38 mouse cellular contexts compared by ENCODE assay signal in genomic region chr11:66902801-66903200, GRCm38 (mm10). TPM values are rescaled to one million over a fixed set of nuclear protein-coding genes. Genes with fewer than 3 reads are reported as not detected.
"Had no signal": no experiment of that assay in that cellular context is flagged by ENCODE, and none has a peak within 500 bp of the region (broad histone marks: within the 10 kb centered on the region; RNA-seq: fewer than 3 reads in every experiment).

No protein-coding gene starts in this region.

- DNase-seq: heart, postnatal 10 days; heart, postnatal 14 days; heart, postnatal 36 days; heart, postnatal 4 days; kidney, adult 11 months; kidney, adult 18-20 months; kidney, adult 2 months; kidney, adult 8-10 months; kidney, adult 9 months; kidney, postnatal 10 days; kidney, postnatal 14 days; kidney, postnatal 25 days; kidney, postnatal 36 days; kidney, postnatal 4 days; layer of hippocampus, adult 9-11 months; layer of hippocampus, postnatal 36 days had no signal

- H3K27ac ChIP-seq: heart, embryonic 10.5 days; heart, embryonic 13.5 days; heart, embryonic 15.5 days; hindbrain, embryonic 10.5 days; hindbrain, embryonic 12.5 days; hindbrain, embryonic 13.5 days; hindbrain, embryonic 14.5 days; hindbrain, embryonic 15.5 days; hindbrain, postnatal 0 days; intestine, embryonic 15.5 days; kidney, embryonic 15.5 days; kidney, postnatal 0 days; layer of hippocampus, adult 2 months had no signal

- H3K36me3 ChIP-seq: heart, embryonic 10.5 days; heart, embryonic 12.5 days; heart, embryonic 13.5 days; heart, embryonic 15.5 days; hindbrain, embryonic 10.5 days; hindbrain, embryonic 12.5 days; hindbrain, embryonic 13.5 days; hindbrain, embryonic 15.5 days; intestine, embryonic 15.5 days; kidney, embryonic 15.5 days had no signal

- H3K4me1 ChIP-seq: heart, embryonic 15.5 days had no signal

- H3K27me3 ChIP-seq: hindbrain, embryonic 12.5 days; hindbrain, embryonic 15.5 days; intestine, embryonic 15.5 days had no signal

- ATAC-seq: hindbrain, embryonic 16.5 days; hindbrain, postnatal 0 days; inflammation-experienced regulatory T-cells, adult 6 months; intestine, embryonic 15.5 days; intestine, embryonic 16.5 days; intestine, postnatal 0 days had no signal

- H3K4me3 ChIP-seq: heart, embryonic 10.5 days; heart, embryonic 12.5 days; heart, embryonic 13.5 days; heart, embryonic 15.5 days; hindbrain, embryonic 10.5 days; hindbrain, embryonic 12.5 days; hindbrain, embryonic 13.5 days; hindbrain, embryonic 15.5 days; intestine, embryonic 15.5 days; kidney, embryonic 15.5 days; layer of hippocampus, adult 2 months had no signal

- H3K4me2 ChIP-seq: heart, embryonic 12.5 days; heart, embryonic 13.5 days; heart, embryonic 15.5 days; hindbrain, embryonic 12.5 days; hindbrain, embryonic 13.5 days; hindbrain, embryonic 14.5 days; hindbrain, embryonic 15.5 days; intestine, embryonic 15.5 days; kidney, embryonic 15.5 days had no signal

- H3K9me3 ChIP-seq: heart, embryonic 10.5 days; heart, embryonic 13.5 days; heart, embryonic 15.5 days; hindbrain, embryonic 10.5 days; hindbrain, embryonic 12.5 days; hindbrain, embryonic 15.5 days; intestine, embryonic 15.5 days had no signal

- H3K9ac ChIP-seq: heart, embryonic 12.5 days; heart, embryonic 13.5 days; heart, embryonic 15.5 days; hindbrain, embryonic 12.5 days; hindbrain, embryonic 13.5 days; hindbrain, embryonic 14.5 days; hindbrain, embryonic 15.5 days; intestine, embryonic 15.5 days; kidney, embryonic 15.5 days had no signal

RNA-seq across cellular contexts. Expression of gene Pirt, which starts 9.0 kb away (rescaled TPM):
- polyA plus RNA-seq: inflammation-experienced regulatory T-cells, adult 6 months had no signal

RNA-seq across cellular contexts. Expression of gene Tmem238l, which starts 53.6 kb away (rescaled TPM):
- polyA plus RNA-seq: heart, embryonic 10.5 days; heart, embryonic 12.5 days; heart, embryonic 14.5 days; heart, embryonic 16.5 days; hindbrain, embryonic 10.5 days; hindbrain, embryonic 11.5 days; hindbrain, embryonic 12.5 days; hindbrain, embryonic 13.5 days; hindbrain, embryonic 14.5 days; hindbrain, embryonic 15.5 days; hindbrain, embryonic 16.5 days; hindbrain, postnatal 0 days; inflammation-experienced regulatory T-cells, adult 6 months; kidney, embryonic 14.5 days; kidney, embryonic 15.5 days had no signal
